Mouse (Mus musculus): Measurements from ENCODE around the gene Tsc22d1.

DNA sequence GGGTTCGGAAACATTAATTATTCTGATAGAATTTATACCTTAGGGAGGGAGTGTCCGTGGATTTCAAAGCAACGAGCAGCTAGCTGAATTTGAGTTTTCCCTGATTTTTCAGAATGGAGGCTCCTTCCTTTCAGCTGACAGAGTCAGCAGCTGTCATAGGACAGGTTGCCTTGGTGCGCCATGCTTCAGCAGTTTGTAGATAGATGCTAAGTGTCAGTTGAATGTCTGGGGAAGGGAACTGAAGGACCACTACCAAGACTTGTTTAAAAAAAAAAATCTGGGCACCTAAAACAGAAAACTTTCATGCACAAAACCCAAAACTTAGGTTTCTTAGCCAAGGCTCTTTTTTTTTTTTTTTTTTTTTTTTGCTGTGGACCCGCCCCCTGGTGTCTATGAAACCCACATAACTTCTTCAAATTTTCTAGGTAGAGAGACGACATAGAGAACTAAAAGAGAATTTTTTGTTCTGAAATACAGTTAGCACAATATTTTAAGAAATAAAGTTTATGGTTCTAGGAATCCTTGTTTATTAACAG, 99.4 kb downstream of the Tsc22d1 start:
- TF ChIP-seq POLR2A (IDR thresholded peaks at IDR 0.05; ENCODE audit: insufficient read length, low read depth) (no peak), TCF12 (IDR thresholded peaks at IDR 0.05; ENCODE audit: insufficient read depth, poor library complexity, severe bottlenecking) (no peak), MAX (IDR thresholded peaks at IDR 0.05; ENCODE audit: low read depth) (no peak), POLR2AphosphoS2 (IDR thresholded peaks at IDR 0.05; ENCODE audit: insufficient read length, low read depth) (no peak), USF1 (IDR thresholded peaks at IDR 0.05; ENCODE audit: low read depth) (no peak), E2F4 (IDR thresholded peaks at IDR 0.05; ENCODE audit: insufficient read depth) (no peak), REST (IDR thresholded peaks at IDR 0.05; ENCODE audit: insufficient read depth, insufficient read length) (no peak), SRF (IDR thresholded peaks at IDR 0.05; ENCODE audit: control insufficient read depth, insufficient read length, low read depth) (no peak), CEBPB (IDR thresholded peaks at IDR 0.05; ENCODE audit: insufficient read depth, poor library complexity, severe bottlenecking) (no peak), MYOD1 (IDR thresholded peaks at IDR 0.05; ENCODE audit: control insufficient read depth in 1 of 3, insufficient read length in 2 of 3, low read depth in 2 of 3) (no peak), MYOG (IDR thresholded peaks at IDR 0.05; ENCODE audit: control insufficient read depth in 1 of 3, insufficient read depth in 1 of 3, insufficient read length in 2 of 3, low read depth in 2 of 3) (no peak), TCF3 (IDR thresholded peaks at IDR 0.05; ENCODE audit: insufficient read length, low read depth) (no peak)

Measured in myocyte (in vitro differentiated cells).